Comparison of ENCODE assay signal across 8 mouse cellular contexts in genomic region chr11:50431134-50432068, GRCm38 (mm10). TPM values are rescaled to one million over a fixed set of nuclear protein-coding genes. Genes with fewer than 3 reads are reported as not detected.
DNase-seq lines count a peak whose midpoint lies in the region; ATAC-seq and TF ChIP-seq lines count a peak whose summit lies in the region.

No protein-coding gene starts in this region.

- no peaks in the 10 kb centered on the region for H3K9me3 ChIP-seq in limb, embryonic 12.5 days
- H3K9me3 ChIP-seq in midbrain, embryonic 14.5 days (ENCODE audit: control insufficient read depth, low read length): no peaks in the 10 kb centered on the region

- peak overlapping the region; percentile 90 for H3K9ac ChIP-seq in limb, embryonic 12.5 days (replicated peaks)
- peak overlapping the region; percentile 86 for H3K9ac ChIP-seq in midbrain, embryonic 14.5 days (replicated peaks; ENCODE audit: low read length)

- 33% methylated on average over 32 of the region's 32 CpGs for WGBS in limb, embryonic 12.5 days
- 26% methylated on average over 32 of the region's 32 CpGs for WGBS in midbrain, embryonic 14.5 days

- H3K4me3 ChIP-seq in left cerebral cortex, adult 2 months: peak overlapping the region; percentile 95
- H3K4me3 ChIP-seq in limb, embryonic 12.5 days (replicated peaks): peak overlapping the region; percentile 73
- H3K4me3 ChIP-seq in midbrain, embryonic 14.5 days (replicated peaks; ENCODE audit: low read depth, low read length): peak overlapping the region; percentile 73

- H3K27ac ChIP-seq in left cerebral cortex, adult 2 months: peak overlapping the region; percentile 100
- H3K27ac ChIP-seq in limb, embryonic 12.5 days: peak overlapping the region; percentile 95
- H3K27ac ChIP-seq in midbrain, embryonic 14.5 days (replicated peaks; ENCODE audit: low read depth, low read length): peak overlapping the region; percentile 97

- H3K4me1 ChIP-seq in limb, embryonic 12.5 days (replicated peaks): peaks cover 12% of the 10 kb centered on the region
- peaks cover 7% of the 10 kb centered on the region for H3K4me1 ChIP-seq in midbrain, embryonic 14.5 days (ENCODE audit: control insufficient read depth, insufficient read depth, low read length)

- intact Hi-C loops in left cerebral cortex, adult 2 months (cut with DNase I): loop anchor here (10.0 kb wide), 1 partner anchor 493 kb away; no protein-coding TSS in a partner anchor
- intact Hi-C loops in left cerebral cortex, postnatal 4 days (cut with DNase I): no loop called here

- H3K4me2 ChIP-seq in limb, embryonic 12.5 days: peak overlapping the region; percentile 71
- H3K4me2 ChIP-seq in midbrain, embryonic 14.5 days (ENCODE audit: low read length): peak overlapping the region; percentile 64

- no peak for TF ChIP-seq CTCF in left cerebral cortex, adult 2 months (IDR thresholded peaks at IDR 0.05)

- DNase-seq in left cerebral cortex, adult 2 months (ENCODE audit: extremely low spot score in 1 of 2, low spot score in 2 of 2): no peak
- DNase-seq in left cerebral cortex, postnatal 4 days: no peak
- peak; percentile 19 for DNase-seq in c-Kit-negative CD71-positive TER-119-positive erythroid progenitor cells, embryonic 14.5 days (ENCODE audit: low read depth, low spot score)
- peak; percentile 20 to 25 for DNase-seq in heart, adult 18-20 months
- peak; percentile 51 for DNase-seq in midbrain, embryonic 14.5 days
- DNase-seq in urinary bladder, postnatal 25 days (ENCODE audit: low spot score): no peak
- DNase-seq in right cerebral cortex, postnatal 4 days: no peak

- no peaks in the 10 kb centered on the region for H3K27me3 ChIP-seq in limb, embryonic 12.5 days
- H3K27me3 ChIP-seq in midbrain, embryonic 14.5 days (ENCODE audit: control insufficient read depth, insufficient read depth, low read length): no peaks in the 10 kb centered on the region

- ATAC-seq in limb, embryonic 12.5 days (ENCODE audit: insufficient number of reproducible peaks, insufficient read depth, low FRiP score, low TSS enrichment, low read depth): no peak
- ATAC-seq in midbrain, embryonic 14.5 days (ENCODE audit: low FRiP score, low TSS enrichment): 0 out of 2 replicates have a peak, but pooled peaks have one; percentile 34

- no peaks in the 10 kb centered on the region for H3K36me3 ChIP-seq in limb, embryonic 12.5 days
- no peaks in the 10 kb centered on the region for H3K36me3 ChIP-seq in midbrain, embryonic 14.5 days (ENCODE audit: control insufficient read depth, insufficient read depth, low read length)

RNA-seq across cellular contexts. Expression of gene Rufy1, which starts 0.5 kb away (rescaled TPM):
- total RNA-seq in left cerebral cortex, adult 2 months (2021): 10 to 100 TPM; 26.2 to 27.0 TPM
- total RNA-seq in left cerebral cortex, postnatal 4 days (2021): 10 to 100 TPM; 21.3 to 22.5 TPM
- total RNA-seq in heart, adult 18-20 months (2021): 10 to 100 TPM; 28.3 to 35.5 TPM
- 28.1 and 32.0 TPM in 2 replicates for polyA plus RNA-seq in limb, embryonic 12.5 days (2016; fragmentation: Nextera tagmentation; extraction: Ambion mirVana)
- polyA plus RNA-seq in midbrain, embryonic 14.5 days (2014; fragmentation: Nextera tagmentation; extraction: Ambion mirVana): 25.0 and 31.6 TPM in 2 replicates

RNA-seq across cellular contexts. Expression of gene Hnrnph1, which starts 54.6 kb away (rescaled TPM):
- total RNA-seq in left cerebral cortex, adult 2 months (2021): 100 to 1,000 TPM; 272 to 274 TPM
- total RNA-seq in left cerebral cortex, postnatal 4 days (2021): 100 to 1,000 TPM; 508 to 515 TPM
- total RNA-seq in heart, adult 18-20 months (2021): 10 to 100 TPM; 97.0 to 99.6 TPM
- polyA plus RNA-seq in limb, embryonic 12.5 days (2016; fragmentation: Nextera tagmentation; extraction: Ambion mirVana): 636 and 669 TPM in 2 replicates
- polyA plus RNA-seq in midbrain, embryonic 14.5 days (2014; fragmentation: Nextera tagmentation; extraction: Ambion mirVana): 539 and 584 TPM in 2 replicates

Comparison
In these comparisons a context has a peak if more than half of its experiments do, and no peak if none do; other contexts are left out.
1. DNase-seq: peak in c-Kit-negative CD71-positive TER-119-positive erythroid progenitor cells, embryonic 14.5 days (single experiment), heart, adult 18-20 months (2 of 2) and midbrain, embryonic 14.5 days (single experiment); none in left cerebral cortex, adult 2 months (0 of 2), left cerebral cortex, postnatal 4 days (single experiment), urinary bladder, postnatal 25 days (single experiment) and right cerebral cortex, postnatal 4 days (single experiment).
2. Peak in every context shown above with its lines, with median percentiles within 50 percentile points of each other: H3K27ac ChIP-seq and H3K4me3 ChIP-seq.